Mouse (Mus musculus): ENCODE data around the gene Ufsp1.
"Not testable (repeated sequence)": the region's sequence is repeated elsewhere in the genome, so short reads cannot be mapped to it uniquely, and the experiment has no call there.

Ufsp1 gene

DNA sequence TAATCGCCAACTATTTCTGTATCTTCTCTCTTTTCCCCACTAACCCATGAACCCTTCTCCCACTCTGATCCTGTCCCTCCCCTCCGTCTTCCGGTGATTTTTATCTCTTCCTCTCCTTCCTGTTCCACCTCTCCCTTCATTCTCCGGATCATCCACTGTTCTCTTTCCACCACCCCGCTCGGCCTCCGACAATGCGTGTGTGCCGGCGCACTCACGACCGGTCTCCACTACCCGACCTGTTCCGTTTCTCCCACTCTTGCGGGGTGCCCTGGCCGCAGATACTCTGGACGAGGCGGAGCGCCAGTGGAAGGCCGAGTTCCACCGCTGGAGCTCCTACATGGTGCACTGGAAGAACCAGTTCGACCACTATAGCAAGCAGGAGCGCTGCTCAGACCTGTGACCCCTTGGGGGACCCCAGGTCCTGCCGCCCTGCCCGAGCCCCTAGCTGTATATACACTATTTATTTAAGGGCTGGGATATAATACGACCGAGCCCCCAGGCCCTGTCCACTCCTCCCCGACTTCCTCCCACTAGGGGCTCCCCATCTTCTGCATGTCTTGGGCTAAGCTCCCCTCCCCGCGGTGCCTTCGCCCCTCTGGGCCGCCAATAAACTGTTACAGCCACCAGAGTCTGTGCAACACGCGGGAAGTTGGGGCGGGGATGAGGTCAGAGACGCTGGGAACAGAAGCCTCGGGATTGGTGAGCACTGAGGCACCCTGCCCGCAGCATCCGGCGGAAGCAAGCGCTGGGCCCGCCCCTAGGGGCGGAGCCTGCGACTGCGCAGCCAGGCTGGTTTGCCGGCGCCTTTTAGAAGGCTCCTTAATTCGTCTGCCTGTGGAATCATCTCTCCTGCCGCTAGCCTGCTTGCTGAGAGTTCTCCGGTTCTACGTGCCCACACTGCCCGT is at the start of gene Ufsp1:
Ufsp1 (plus strand) TSS at position 791 of the 905 bp plus-strand sequence.
- DNase-seq = peak; percentile 96 to 97

GRCm38 (mm10) chr5:137263897-137264720 is 30.3 kb upstream of the Ufsp1 start:
- no peak for DNase-seq

DNA sequence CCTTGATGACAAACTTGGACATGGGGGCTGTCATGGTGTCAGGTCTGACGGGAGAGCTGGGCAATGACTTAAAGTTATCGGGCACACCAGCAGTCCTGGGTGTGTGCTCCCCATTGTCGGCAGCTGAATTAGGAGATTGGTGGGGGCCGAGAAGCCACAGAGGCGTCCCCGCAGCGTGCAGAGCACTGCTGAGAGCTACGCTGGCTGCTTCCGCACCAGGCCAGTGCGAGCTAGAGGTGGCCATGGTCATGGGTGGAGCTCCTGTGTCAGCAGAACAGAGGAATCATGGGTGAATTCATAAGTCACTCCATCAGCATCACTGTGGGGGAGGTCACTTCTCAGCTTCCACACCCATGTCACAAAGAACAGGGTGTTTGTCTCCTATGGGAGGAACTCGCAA is 29.6 kb upstream of the Ufsp1 start:
- DNase-seq = no peak

- DNase-seq = no peak
Observed at GRCm38 (mm10) chr5:137268131-137268910, 26.1 kb upstream of the Ufsp1 start.

DNA sequence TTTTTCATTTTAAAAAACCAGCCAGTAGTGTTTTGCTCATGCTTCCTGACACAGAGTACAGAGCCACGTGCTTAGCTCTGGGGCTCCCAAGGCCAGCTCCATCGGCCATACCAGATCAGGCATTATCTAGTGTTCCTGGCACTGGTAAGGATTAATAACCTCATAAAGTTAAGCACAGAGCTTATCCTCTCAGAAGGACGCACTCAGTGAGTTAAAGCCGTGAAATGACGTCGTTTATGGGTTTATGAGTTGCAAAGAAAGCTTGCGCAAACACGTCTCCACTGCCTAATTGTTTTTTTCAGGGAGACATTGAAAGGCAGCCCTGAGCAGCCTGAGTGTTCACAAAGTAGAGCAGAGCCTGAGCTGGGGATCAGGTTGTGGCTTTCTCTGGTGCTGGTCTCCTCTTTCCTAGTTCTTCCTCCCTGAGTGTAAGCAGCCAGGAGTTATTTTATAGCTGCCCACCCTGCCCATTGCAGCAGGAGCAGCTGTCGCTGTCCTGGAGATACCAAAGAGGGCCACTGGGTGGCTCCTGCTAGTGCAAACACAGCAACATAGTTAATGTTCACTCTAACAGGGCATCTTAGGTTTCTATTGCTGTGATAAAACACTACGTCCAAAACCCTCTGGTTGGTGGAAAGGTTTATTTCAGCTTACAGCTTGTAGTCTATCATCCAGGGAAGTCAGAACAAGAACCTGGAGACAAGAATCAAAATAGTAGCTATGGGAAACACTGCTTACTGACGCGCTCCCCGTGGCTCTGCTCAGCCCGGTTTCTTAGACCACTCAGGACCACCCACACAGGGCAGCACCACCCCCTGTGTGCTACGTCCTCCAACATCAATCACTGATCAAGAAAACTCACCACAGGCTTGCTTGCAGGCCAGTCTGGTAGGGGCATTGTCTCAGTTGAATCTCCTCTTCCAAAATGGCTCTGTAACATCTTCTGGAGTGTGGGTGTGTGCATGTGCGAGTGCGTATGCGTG is 16.8 kb upstream of the Ufsp1 start:
- DNase-seq = peak in 1 of 2 experiments; percentile 40

GRCm38 (mm10) chr5:137284411-137284810 is 10.0 kb upstream of the Ufsp1 start:
- DNase-seq = not testable (repeated sequence)

DNA sequence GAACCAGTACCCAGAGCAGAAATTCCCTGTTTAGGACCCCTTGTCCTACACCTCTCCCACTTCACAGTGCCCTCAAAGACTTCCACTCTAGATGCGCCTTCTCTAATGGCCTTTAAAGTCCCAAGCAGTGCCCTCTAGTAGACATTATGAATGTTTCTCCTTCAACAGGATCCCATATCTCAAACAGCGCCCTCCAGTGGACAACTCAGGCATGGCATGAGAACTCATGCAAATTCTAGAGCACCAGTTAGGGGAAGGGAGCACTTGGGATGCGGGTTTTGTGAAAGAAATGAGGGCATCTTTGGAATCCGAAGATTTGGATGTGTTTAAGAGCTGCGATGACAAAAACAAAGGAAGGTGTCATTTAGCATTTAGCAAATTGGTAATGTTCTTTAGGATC is 9.4 kb upstream of the Ufsp1 start:
- DNase-seq = peak in 1 of 2 experiments; percentile 65

- DNase-seq = no peak
Observed at GRCm38 (mm10) chr5:137285986-137286385, 8.4 kb upstream of the Ufsp1 start.

DNA sequence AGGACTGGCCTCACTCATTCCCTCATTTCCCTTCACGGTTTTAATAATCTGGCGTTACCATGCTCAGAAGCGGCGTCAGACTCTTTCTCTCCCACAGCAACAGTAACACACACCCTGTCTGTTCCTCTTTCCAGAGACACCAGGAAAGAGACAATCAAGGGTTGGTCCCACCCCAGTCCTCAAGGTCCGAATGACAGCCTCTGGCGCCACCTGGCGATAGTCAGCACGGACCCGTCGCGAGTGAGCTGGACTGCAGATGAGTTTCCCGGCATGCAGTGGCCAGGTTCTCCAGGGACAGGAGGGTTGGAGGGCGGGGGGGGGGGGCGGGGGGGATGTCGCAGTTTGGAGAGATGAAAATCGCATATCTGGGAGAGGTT is 7.8 kb upstream of the Ufsp1 start:
- DNase-seq = peak; percentile 85 to 91

- DNase-seq = no peak
Observed at GRCm38 (mm10) chr5:137287032-137287952, 7.1 kb upstream of the Ufsp1 start, which contains the start of gene Ache. Gene Ache, plus strand, starts transcription at chr5:137287519.

- DNase-seq = no peak
Observed at GRCm38 (mm10) chr5:137287953-137288743, 6.3 kb upstream of the Ufsp1 start.

DNA sequence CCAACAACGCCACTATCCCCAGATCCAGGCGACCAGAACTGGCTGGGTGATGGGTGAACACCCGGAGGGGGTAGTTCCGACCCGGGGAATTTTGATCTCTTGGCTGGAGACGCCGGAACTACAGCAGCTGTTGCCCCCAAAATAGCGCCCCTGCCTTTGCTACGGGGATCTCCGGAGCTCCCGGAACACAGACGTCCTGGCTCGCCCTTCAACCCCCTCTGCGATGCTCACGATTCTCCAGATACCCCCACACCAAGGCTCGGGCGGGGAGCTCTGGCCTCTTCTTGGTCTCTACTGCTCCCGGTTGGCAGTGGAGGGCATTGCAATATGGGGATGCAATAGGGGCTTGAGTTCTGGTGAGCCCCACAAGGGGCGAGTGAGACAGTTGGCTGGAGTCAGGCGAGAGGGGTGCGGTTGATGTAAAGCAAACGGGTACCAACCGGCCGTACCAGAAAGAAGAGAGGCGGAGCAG is 5.4 kb upstream of the Ufsp1 start:
- DNase-seq = peak; percentile 52 to 54

DNA sequence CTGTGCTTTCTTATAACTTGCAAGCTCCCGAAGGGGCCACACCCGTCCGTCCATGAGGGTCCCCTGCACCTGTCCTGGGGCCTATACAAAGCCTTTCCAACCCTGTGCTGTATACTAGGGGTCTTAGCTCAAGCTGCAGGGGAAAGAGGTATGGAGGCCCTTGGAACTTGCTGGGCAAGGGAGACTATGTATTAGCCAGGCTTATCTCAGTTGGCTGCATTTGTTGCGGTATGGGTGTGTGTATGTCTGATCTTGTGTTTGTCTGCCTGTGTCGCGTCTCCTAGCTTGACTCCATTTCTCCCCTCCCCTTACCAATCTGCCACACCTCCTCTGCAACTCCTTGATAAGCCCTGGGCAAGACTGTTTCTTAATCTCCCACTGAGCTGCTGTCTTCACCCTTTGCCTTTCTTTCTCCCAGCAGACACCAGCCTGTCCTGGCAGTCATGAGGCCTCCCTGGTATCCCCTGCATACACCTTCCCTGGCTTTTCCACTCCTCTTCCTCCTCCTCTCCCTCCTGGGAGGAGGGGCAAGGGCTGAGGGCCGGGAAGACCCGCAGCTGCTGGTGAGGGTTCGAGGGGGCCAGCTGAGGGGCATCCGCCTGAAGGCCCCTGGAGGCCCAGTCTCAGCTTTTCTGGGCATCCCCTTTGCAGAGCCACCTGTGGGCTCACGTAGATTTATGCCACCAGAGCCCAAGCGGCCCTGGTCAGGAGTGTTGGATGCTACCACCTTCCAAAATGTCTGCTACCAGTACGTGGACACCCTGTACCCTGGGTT is 4.7 kb upstream of the Ufsp1 start:
- DNase-seq = no peak

DNA sequence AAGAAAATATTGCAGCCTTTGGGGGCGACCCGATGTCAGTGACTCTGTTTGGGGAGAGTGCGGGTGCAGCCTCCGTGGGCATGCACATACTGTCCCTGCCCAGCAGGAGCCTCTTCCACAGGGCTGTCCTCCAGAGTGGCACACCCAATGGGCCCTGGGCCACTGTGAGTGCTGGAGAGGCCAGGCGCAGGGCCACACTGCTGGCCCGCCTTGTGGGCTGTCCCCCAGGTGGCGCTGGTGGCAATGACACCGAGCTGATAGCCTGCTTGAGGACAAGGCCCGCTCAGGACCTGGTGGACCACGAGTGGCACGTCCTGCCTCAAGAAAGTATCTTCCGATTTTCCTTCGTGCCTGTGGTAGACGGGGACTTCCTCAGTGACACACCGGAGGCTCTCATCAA is 3.8 kb upstream of the Ufsp1 start:
- peak; percentile 80 to 81 for DNase-seq

- no peak for DNase-seq
Observed at GRCm38 (mm10) chr5:137291381-137291926, 3.0 kb upstream of the Ufsp1 start.

DNA sequence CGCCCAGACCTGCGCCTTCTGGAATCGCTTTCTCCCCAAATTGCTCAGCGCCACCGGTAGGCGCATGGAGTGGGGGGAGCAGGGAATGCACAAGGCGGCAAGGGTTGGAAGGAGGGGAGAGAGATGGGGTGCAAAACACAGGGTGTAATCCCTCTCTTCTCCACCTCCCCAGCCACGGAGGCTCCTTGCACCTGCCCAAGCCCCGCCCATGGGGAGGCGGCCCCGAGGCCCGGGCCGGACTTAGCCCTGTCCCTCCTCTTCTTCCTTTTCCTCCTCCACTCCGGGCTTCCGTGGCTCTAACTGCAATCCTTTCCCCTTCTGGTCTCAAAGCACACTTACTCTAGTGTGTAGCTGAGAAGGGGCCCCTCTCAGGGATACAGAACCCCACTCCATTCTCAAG is 1.1 kb upstream of the Ufsp1 start:
- peak; percentile 85 to 87 for DNase-seq

GRCm38 (mm10) chr5:137294744-137295093 is 290 bp downstream of the Ufsp1 start:
- DNase-seq = no peak

GRCm38 (mm10) chr5:137295296-137295695 is 867 bp downstream of the Ufsp1 start:
- DNase-seq = no peak
